Mouse (Mus musculus) megakaryocyte, adult 5-6 weeks (primary cell): ENCODE data around the gene Scaper. TPM values are rescaled to one million over a fixed set of nuclear protein-coding genes. Genes with fewer than 3 reads are reported as not detected.

Experiments
- ATAC-seq: 2 replicates; pipeline ENCODE4 v1.8.0; 2016; ENCODE audit warnings: mild to moderate bottlenecking, inconsistent platforms; ENCODE audit not compliant: poor library complexity, severe bottlenecking
- total RNA-seq, 2 experiments: library from RNA; stranded (forward) in 1 of 2; stranded (reverse) in 1 of 2; fragments of 153-499, 151-499 nt in 1 of 2; fragments of 221-1000, 200-1000 nt in 1 of 2; gene quantifications; 2 replicates each; pipeline versions ENCODE4 v1.2.3 to v1.2.4; 2015 to 2017

Gene Scaper
- total RNA-seq, 2 experiments from 2014 or later, result 8.2 to 14.3 TPM

GRCm38 (mm10) chr9:55541681-55542365 lies 396.1 kb downstream of the Scaper start:
- no peak for ATAC-seq

GRCm38 (mm10) chr9:55540888-55541287 lies 397.0 kb downstream of the Scaper start:
- ATAC-seq, result peak; percentile 72

- no peak for ATAC-seq
Observed at GRCm38 (mm10) chr9:55540391-55540770, 397.5 kb downstream of the Scaper start.

GRCm38 (mm10) chr9:55539661-55540390 lies 398.1 kb downstream of the Scaper start:
- ATAC-seq, result no peak

GRCm38 (mm10) chr9:55539006-55539405 lies 398.9 kb downstream of the Scaper start:
- no peak for ATAC-seq

GRCm38 (mm10) chr9:55538377-55538776 lies 399.5 kb downstream of the Scaper start, which contains the start of gene Isl2:
Isl2 (plus strand) TSS chr9:55538672.
- no peak for ATAC-seq

- 0 out of 2 replicates have a peak, but pooled peaks have one; percentile 47 for ATAC-seq
Observed at GRCm38 (mm10) chr9:55535907-55536306, 402.0 kb downstream of the Scaper start.

- peak; percentile 62 for ATAC-seq
Observed at GRCm38 (mm10) chr9:55525716-55526115, 412.2 kb downstream of the Scaper start.

- peak; percentile 97 for ATAC-seq
Observed at GRCm38 (mm10) chr9:55512027-55512543, 425.8 kb downstream of the Scaper start, which contains the start of gene Etfa. Etfa (minus strand) TSS chr9:55512243.

GRCm38 (mm10) chr9:55511521-55511993 lies 426.4 kb downstream of the Scaper start:
- peak; percentile 68 for ATAC-seq

- no peak for ATAC-seq
Observed at GRCm38 (mm10) chr9:55510651-55511235, 427.2 kb downstream of the Scaper start.

GRCm38 (mm10) chr9:55509731-55510130 lies 428.2 kb downstream of the Scaper start:
- ATAC-seq, result no peak

GRCm38 (mm10) chr9:55508701-55509100 lies 429.2 kb downstream of the Scaper start:
- no peak for ATAC-seq

- no peak for ATAC-seq
Observed at GRCm38 (mm10) chr9:55507922-55508321, 430.0 kb downstream of the Scaper start.

Other genes with a start within 250 kb of the Scaper start
- not detected in 2 replicates for gene 4930563M21Rik, start 72.4 kb upstream of the Scaper start, total RNA-seq (2015)
- not detected in 2 replicates for gene 4930563M21Rik, start 72.4 kb upstream of the Scaper start, total RNA-seq (2017)
- 42.7 and 43.2 TPM in 2 replicates for gene Rcn2, start 103.7 kb upstream of the Scaper start, total RNA-seq (2015)
- 26.9 and 28.2 TPM in 2 replicates for gene Rcn2, start 103.7 kb upstream of the Scaper start, total RNA-seq (2017)
- 59.2 and 61.2 TPM in 2 replicates for gene Pstpip1, start 151.8 kb upstream of the Scaper start, total RNA-seq (2015)
- 223 and 227 TPM in 2 replicates for gene Pstpip1, start 151.8 kb upstream of the Scaper start, total RNA-seq (2017)
- 22.5 and 28.9 TPM in 2 replicates for gene Tspan3, start 227.4 kb upstream of the Scaper start, total RNA-seq (2015)
- gene Tspan3, start 227.4 kb upstream of the Scaper start, total RNA-seq (2017), result 17.9 and 20.4 TPM in 2 replicates